Mouse (Mus musculus) brown adipose tissue, adult 24 weeks (tissue): ENCODE measurements at regions not wholly inside any gene's neighbourhood (a gene's known extent, or its start where the extent isn't known, plus 50 kb on each side); places are given as distances from the start of the nearest gene placed in this dataset.
A peak's percentile ranks its signal among the peaks of the same experiment; 100 is the strongest.

Source experiments
- H3K27ac ChIP-seq: fragments of 200-500 bp; replicated peaks from 2 replicates; pipeline ENCODE4 v1.5.1; 2012; ENCODE audit warnings: low read depth, mild to moderate bottlenecking, low read length
- H3K4me1 ChIP-seq: fragments of 200-500 bp; 2 replicates; pipeline ENCODE4 v1.6.1; 2012; ENCODE audit warnings: low read length, mixed read lengths; ENCODE audit not compliant: control insufficient read depth, insufficient read depth, insufficient read length
- H3K4me3 ChIP-seq: fragments of 200-500 bp; 2 replicates; pipeline ENCODE4 v1.5.1; 2012; ENCODE audit warnings: low read depth, mild to moderate bottlenecking, low read length, moderate library complexity; ENCODE audit not compliant: insufficient read depth

DNA sequence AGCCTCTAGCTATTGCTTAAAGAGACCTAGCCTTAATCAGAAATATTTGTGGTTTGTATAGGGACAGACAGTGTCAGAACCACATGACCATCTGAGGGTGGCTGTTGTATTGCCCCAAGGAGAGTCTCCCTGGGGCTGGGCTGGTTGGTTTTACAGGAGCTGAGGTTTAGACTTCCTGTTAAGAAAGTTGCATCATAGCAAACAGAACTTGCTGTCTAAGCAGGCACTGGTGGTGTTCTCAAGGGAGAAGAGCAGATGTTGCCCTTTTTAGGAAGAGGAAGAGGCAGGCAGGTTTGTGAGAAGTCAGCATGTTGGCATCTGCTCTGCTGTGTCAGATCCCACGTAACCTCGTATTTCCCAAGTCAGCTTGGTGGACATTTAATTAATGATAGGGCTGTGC is 52.7 kb upstream of the Tut7 start:
- 0 out of 2 replicates have a peak overlapping the region, but pooled peaks have one; percentile 23 for H3K27ac ChIP-seq
- H3K4me3 ChIP-seq, result no peak overlapping the region
- no peaks in the 10 kb centered on the region for H3K4me1 ChIP-seq

- no peak overlapping the region for H3K27ac ChIP-seq
- H3K4me3 ChIP-seq, result no peak overlapping the region
- H3K4me1 ChIP-seq, result no peaks in the 10 kb centered on the region
Observed at GRCm38 (mm10) chr13:59874137-59874931, 51.4 kb upstream of the Tut7 start.
